Mouse (Mus musculus) forebrain, embryonic 15.5 days (tissue): ENCODE measurements around the gene Espn. TPM values are rescaled to one million over a fixed set of nuclear protein-coding genes. Genes with fewer than 3 reads are reported as not detected.

Experiments
- ATAC-seq: fragments of 200-750 bp; cut with Nextera tagmentation; replicated peaks from 2 replicates; pipeline ENCODE4 v1.8.0; 2017; ENCODE audit warnings: mild to moderate bottlenecking, moderate TSS enrichment, moderate library complexity
- H3K27ac ChIP-seq: fragments of 300-500 bp; sonication (generic); replicated peaks from 2 replicates; pipeline ENCODE4 v1.5.1; 2015; ENCODE audit warnings: mild to moderate bottlenecking, inconsistent platforms
- H3K27me3 ChIP-seq: fragments of 300-500 bp; sonication (generic); 2 replicates; pipeline ENCODE4 v1.6.1; 2015; ENCODE audit warnings: inconsistent platforms
- H3K36me3 ChIP-seq: fragments of 300-500 bp; sonication (generic); 2 replicates; pipeline ENCODE4 v1.6.1; 2015; ENCODE audit warnings: mild to moderate bottlenecking, inconsistent platforms
- H3K4me1 ChIP-seq: fragments of 300-500 bp; sonication (generic); 2 replicates; pipeline ENCODE4 v1.6.1; 2015; ENCODE audit warnings: inconsistent platforms
- H3K4me2 ChIP-seq: fragments of 300-500 bp; sonication (generic); replicated peaks from 2 replicates; pipeline ENCODE4 v1.6.1; 2015; ENCODE audit warnings: mild to moderate bottlenecking, inconsistent platforms
- H3K4me3 ChIP-seq: fragments of 300-500 bp; sonication (generic); 2 replicates; pipeline ENCODE4 v1.5.1; 2015; ENCODE audit warnings: mild to moderate bottlenecking, inconsistent platforms
- H3K9ac ChIP-seq: fragments of 300-500 bp; sonication (generic); replicated peaks from 2 replicates; pipeline ENCODE4 v1.6.1; 2015; ENCODE audit warnings: mild to moderate bottlenecking, inconsistent platforms
- H3K9me3 ChIP-seq: fragments of 300-500 bp; sonication (generic); 2 replicates; pipeline ENCODE4 v1.6.1; 2016; ENCODE audit warnings: inconsistent platforms
- WGBS: fragments of 180-500 bp; shearing (Covaris S2); methylation state at CpG from one replicate; pipeline ENCODE4 v1.1.7; 2015; ENCODE audit warnings: mixed read lengths; 5-methylcytosine and 5-hydroxymethylcytosine counted together
- polyA plus RNA-seq: library from polyadenylated mRNA; unstranded; fragments of >200 nt; fragmentation: Nextera tagmentation; extraction: Ambion mirVana; gene quantifications from 2 replicates; pipeline ENCODE4 v1.2.1, GENCODE M21; 2015

Espn gene
- polyA plus RNA-seq, 1 experiment from 2014 or later: 0.10 TPM

- ATAC-seq: no peak
- Histone ChIP-seq H3K4me1 (no peaks in the 10 kb centered on the region), H3K4me3 (no peak overlapping the region), H3K27me3 (no peaks in the 10 kb centered on the region), H3K4me2 (no peak overlapping the region), H3K9ac (no peak overlapping the region), H3K36me3 (no peaks in the 10 kb centered on the region), H3K27ac (no peak overlapping the region), H3K9me3 (no peaks in the 10 kb centered on the region)
- 28% methylated on average over 11 of the region's 11 CpGs for WGBS
These were observed 54.0 kb downstream of the Espn start for GRCm38 (mm10) chr4:152097911-152098799.

GRCm38 (mm10) chr4:152096927-152097326 lies 55.2 kb downstream of the Espn start:
- Histone ChIP-seq H3K27me3 (no peaks in the 10 kb centered on the region), H3K9ac (no peak overlapping the region), H3K4me2 (no peak overlapping the region), H3K4me1 (no peaks in the 10 kb centered on the region), H3K4me3 (no peak overlapping the region), H3K9me3 (no peaks in the 10 kb centered on the region), H3K27ac (no peak overlapping the region), H3K36me3 (no peaks in the 10 kb centered on the region)
- no peak for ATAC-seq
- WGBS: 34% methylated on average over 6 of the region's 6 CpGs

- Histone ChIP-seq H3K27me3 (no peaks in the 10 kb centered on the region), H3K4me1 (no peaks in the 10 kb centered on the region), H3K9me3 (no peaks in the 10 kb centered on the region), H3K36me3 (no peaks in the 10 kb centered on the region), H3K9ac (no peak overlapping the region), H3K27ac (0 out of 2 replicates have a peak overlapping the region, but pooled peaks have one; percentile 6), H3K4me3 (no peak overlapping the region), H3K4me2 (no peak overlapping the region)
- 20% methylated on average over 27 of the region's 27 CpGs for WGBS
- 0 out of 2 replicates have a peak, but pooled peaks have one; percentile 13 for ATAC-seq
These were observed 55.9 kb downstream of the Espn start for GRCm38 (mm10) chr4:152095937-152096910.

GRCm38 (mm10) chr4:152094233-152094632 lies 57.9 kb downstream of the Espn start:
- H3K9ac ChIP-seq: no peak overlapping the region
- no peaks in the 10 kb centered on the region for H3K27me3 ChIP-seq
- no peaks in the 10 kb centered on the region for H3K36me3 ChIP-seq
- no peak for ATAC-seq
- no peaks in the 10 kb centered on the region for H3K9me3 ChIP-seq
- whole genome bisulfite sequencing: 89% methylated on average over 12 of the region's 12 CpGs
- H3K4me2 ChIP-seq: no peak overlapping the region
- no peak overlapping the region for H3K4me3 ChIP-seq
- H3K4me1 ChIP-seq: no peaks in the 10 kb centered on the region
- H3K27ac ChIP-seq: no peak overlapping the region

GRCm38 (mm10) chr4:152092751-152093293 lies 59.3 kb downstream of the Espn start:
- peaks cover 11% of the 10 kb centered on the region for H3K4me1 ChIP-seq
- no peak overlapping the region for H3K9ac ChIP-seq
- WGBS: 48% methylated on average over 8 of the region's 8 CpGs
- no peaks in the 10 kb centered on the region for H3K27me3 ChIP-seq
- no peak overlapping the region for H3K4me3 ChIP-seq
- H3K27ac ChIP-seq: no peak overlapping the region
- H3K4me2 ChIP-seq: no peak overlapping the region
- ATAC-seq: no peak
- H3K36me3 ChIP-seq: no peaks in the 10 kb centered on the region
- no peaks in the 10 kb centered on the region for H3K9me3 ChIP-seq

GRCm38 (mm10) chr4:152090191-152090590 lies 62.0 kb downstream of the Espn start:
- Histone ChIP-seq H3K4me2 (no peak overlapping the region), H3K4me1 (peaks cover 25% of the 10 kb centered on the region), H3K9me3 (no peaks in the 10 kb centered on the region), H3K27ac (no peak overlapping the region), H3K27me3 (no peaks in the 10 kb centered on the region), H3K4me3 (no peak overlapping the region), H3K9ac (no peak overlapping the region), H3K36me3 (no peaks in the 10 kb centered on the region)
- ATAC-seq: no peak
- 78% methylated on average over 9 of the region's 9 CpGs for WGBS

GRCm38 (mm10) chr4:152088556-152089120 lies 63.5 kb downstream of the Espn start:
- Histone ChIP-seq H3K4me1 (peaks cover 25% of the 10 kb centered on the region), H3K9ac (no peak overlapping the region), H3K27me3 (0 out of 2 replicates have a peak, but pooled peaks cover 3% of the 10 kb centered on the region), H3K9me3 (no peaks in the 10 kb centered on the region), H3K4me3 (no peak overlapping the region), H3K27ac (peak overlapping the region; percentile 43; the same call in 1 of the 2 replicates), H3K36me3 (no peaks in the 10 kb centered on the region), H3K4me2 (peak overlapping the region; percentile 83)
- ATAC-seq: no peak; the same call in 1 of the 2 replicates
- WGBS: 28% methylated on average over 8 of the region's 8 CpGs

GRCm38 (mm10) chr4:152088133-152088532 lies 64.0 kb downstream of the Espn start:
- no peak overlapping the region for H3K9ac ChIP-seq
- H3K4me2 ChIP-seq: peak overlapping the region; percentile 83
- WGBS: 24% methylated on average over 4 of the region's 4 CpGs
- no peaks in the 10 kb centered on the region for H3K36me3 ChIP-seq
- 0 out of 2 replicates have a peak overlapping the region, but pooled peaks have one; percentile 72 for H3K4me3 ChIP-seq
- peak overlapping the region; percentile 43; the same call in 1 of the 2 replicates for H3K27ac ChIP-seq
- H3K4me1 ChIP-seq: peaks cover 25% of the 10 kb centered on the region
- ATAC-seq: no peak
- H3K9me3 ChIP-seq: no peaks in the 10 kb centered on the region
- H3K27me3 ChIP-seq: 0 out of 2 replicates have a peak, but pooled peaks cover 3% of the 10 kb centered on the region

GRCm38 (mm10) chr4:152087211-152088081 lies 64.7 kb downstream of the Espn start:
- no peak for ATAC-seq
- H3K9ac ChIP-seq: peak overlapping the region; percentile 84
- H3K27ac ChIP-seq: 0 out of 2 replicates have a peak overlapping the region, but pooled peaks have one; percentile 43

GRCm38 (mm10) chr4:152086505-152087210 lies 65.5 kb downstream of the Espn start:
- Histone ChIP-seq H3K9ac (peak overlapping the region; percentile 84), H3K27me3 (0 out of 2 replicates have a peak, but pooled peaks cover 3% of the 10 kb centered on the region), H3K9me3 (no peaks in the 10 kb centered on the region), H3K4me2 (peak overlapping the region; percentile 83), H3K4me1 (peaks cover 25% of the 10 kb centered on the region), H3K27ac (0 out of 2 replicates have a peak overlapping the region, but pooled peaks have one; percentile 35), H3K4me3 (peak overlapping the region; percentile 72), H3K36me3 (no peaks in the 10 kb centered on the region)
- WGBS: under 1% methylated on average over 88 of the region's 92 CpGs
- ATAC-seq: peak; percentile 79

More at GRCm38 (mm10) chr4:152087211-152088081, 64.7 kb downstream of the Espn start:
- H3K4me3 ChIP-seq: peak overlapping the region; percentile 72
- peak overlapping the region; percentile 83 for H3K4me2 ChIP-seq
- H3K27me3 ChIP-seq: 0 out of 2 replicates have a peak, but pooled peaks cover 3% of the 10 kb centered on the region
- no peaks in the 10 kb centered on the region for H3K36me3 ChIP-seq
- H3K4me1 ChIP-seq: peaks cover 25% of the 10 kb centered on the region
- no peaks in the 10 kb centered on the region for H3K9me3 ChIP-seq
- WGBS: 6% methylated on average over 12 of the region's 12 CpGs
